Mouse (Mus musculus) hindbrain, embryonic 16.5 days (tissue): ENCODE results near the gene Il1rl2. TPM values are rescaled to one million over a fixed set of nuclear protein-coding genes. Genes with fewer than 3 reads are reported as not detected.

Experiments used
- ATAC-seq: fragments of 200-750 bp; cut with Nextera tagmentation; 2 replicates; pipeline ENCODE4 v1.8.0; 2017; ENCODE audit warnings: moderate TSS enrichment, moderate library complexity
- H3K27ac ChIP-seq: fragments of 300-500 bp; sonication (generic); 2 replicates; pipeline ENCODE4 v1.5.1; 2014; ENCODE audit warnings: low read depth, mild to moderate bottlenecking, control low read depth, low read length, moderate library complexity
- H3K27me3 ChIP-seq: fragments of 300-500 bp; sonication (generic); replicated peaks from 2 replicates; pipeline ENCODE4 v1.6.1; 2014; ENCODE audit warnings: low read length; ENCODE audit not compliant: control insufficient read depth, insufficient read depth
- H3K36me3 ChIP-seq: fragments of 300-500 bp; sonication (generic); 2 replicates; pipeline ENCODE4 v1.6.1; 2014; ENCODE audit warnings: mild to moderate bottlenecking, low read length, moderate library complexity, mixed read lengths; ENCODE audit not compliant: control insufficient read depth, insufficient read depth
- H3K4me1 ChIP-seq: fragments of 300-500 bp; sonication (generic); 2 replicates; pipeline ENCODE4 v1.6.1; 2014; ENCODE audit warnings: low read depth, low read length; ENCODE audit not compliant: control insufficient read depth, insufficient read depth
- H3K4me2 ChIP-seq: fragments of 300-500 bp; sonication (generic); 2 replicates; pipeline ENCODE4 v1.6.1; 2014; ENCODE audit warnings: mild to moderate bottlenecking, low read length, control low read depth, moderate library complexity
- H3K4me3 ChIP-seq: fragments of 300-500 bp; sonication (generic); 2 replicates; pipeline ENCODE4 v1.5.1; 2014; ENCODE audit warnings: mild to moderate bottlenecking, low read length, control low read depth, moderate library complexity
- H3K9ac ChIP-seq: fragments of 300-500 bp; sonication (generic); 2 replicates; pipeline ENCODE4 v1.6.1; 2014; ENCODE audit warnings: low read depth, mild to moderate bottlenecking, control low read depth, low read length, moderate library complexity
- H3K9me3 ChIP-seq: fragments of 300-500 bp; sonication (generic); 2 replicates; pipeline ENCODE4 v1.6.1; 2014; ENCODE audit warnings: mild to moderate bottlenecking, low read length, moderate library complexity; ENCODE audit not compliant: control insufficient read depth
- WGBS: fragments of 180-500 bp; shearing (Covaris S2); extraction: QIAGEN DNeasy Blood & Tissue Kit; methylation state at CpG from one replicate; pipeline ENCODE4 v1.1.7; 2014; 5-methylcytosine and 5-hydroxymethylcytosine counted together
- polyA plus RNA-seq: library from polyadenylated mRNA; unstranded; fragments of >200 nt; fragmentation: Nextera tagmentation; extraction: Ambion mirVana; gene quantifications from 2 replicates; pipeline ENCODE4 v1.2.1, GENCODE M21; 2015

The Il1rl2 gene
- polyA plus RNA-seq, 1 experiment from 2014 or later, result 0.79 TPM

DNA sequence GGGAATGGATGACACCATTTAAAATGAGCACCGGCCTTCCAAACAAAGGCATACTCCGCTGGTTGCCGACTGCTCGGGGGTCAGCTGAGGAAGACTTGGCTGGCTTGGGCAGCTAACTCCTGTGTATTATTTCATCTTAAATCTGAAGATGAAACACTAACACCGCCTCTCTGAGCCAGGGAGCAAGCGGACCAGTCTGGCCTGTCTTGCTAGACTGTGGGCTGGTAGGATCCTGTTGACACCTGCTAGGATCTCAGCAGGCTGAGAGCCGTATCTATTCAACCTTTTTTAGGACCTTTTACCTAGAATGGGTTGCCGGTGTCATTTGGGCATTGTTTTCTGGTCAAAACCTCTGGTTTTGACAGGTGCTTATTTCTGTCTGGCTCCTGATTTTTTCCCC, 6.8 kb upstream of the Il1rl2 start:
- Histone ChIP-seq H3K9me3 (no peaks in the 10 kb centered on the region), H3K4me1 (no peaks in the 10 kb centered on the region), H3K4me2 (no peak overlapping the region), H3K4me3 (no peak overlapping the region), H3K27me3 (no peaks in the 10 kb centered on the region), H3K9ac (no peak overlapping the region), H3K36me3 (no peaks in the 10 kb centered on the region), H3K27ac (no peak overlapping the region)
- no peak for ATAC-seq
- 90% methylated on average over 8 of the region's 8 CpGs for WGBS

DNA sequence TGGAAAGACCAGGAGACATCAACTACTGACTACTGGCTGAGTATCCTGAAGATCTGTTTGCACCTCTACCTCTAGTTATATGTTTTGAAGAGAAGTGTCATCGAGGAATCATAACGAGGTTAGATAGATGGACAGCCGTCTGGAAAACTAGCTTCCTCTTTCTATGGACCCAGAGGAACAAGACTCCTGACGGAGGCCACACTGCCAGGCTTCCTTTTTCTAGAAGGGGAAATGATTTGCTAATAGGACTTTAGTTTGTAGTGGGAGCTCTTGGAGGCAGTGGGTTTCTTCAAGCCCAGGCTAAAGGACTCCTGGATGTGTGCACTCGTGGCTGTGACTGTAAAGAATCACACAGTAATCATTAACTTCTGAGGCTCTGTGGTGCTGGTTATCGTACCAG, 2.6 kb upstream of the Il1rl2 start:
- 80% methylated on average over 6 of the region's 6 CpGs for WGBS
- H3K27me3 ChIP-seq, result peaks cover 11% of the 10 kb centered on the region

DNA sequence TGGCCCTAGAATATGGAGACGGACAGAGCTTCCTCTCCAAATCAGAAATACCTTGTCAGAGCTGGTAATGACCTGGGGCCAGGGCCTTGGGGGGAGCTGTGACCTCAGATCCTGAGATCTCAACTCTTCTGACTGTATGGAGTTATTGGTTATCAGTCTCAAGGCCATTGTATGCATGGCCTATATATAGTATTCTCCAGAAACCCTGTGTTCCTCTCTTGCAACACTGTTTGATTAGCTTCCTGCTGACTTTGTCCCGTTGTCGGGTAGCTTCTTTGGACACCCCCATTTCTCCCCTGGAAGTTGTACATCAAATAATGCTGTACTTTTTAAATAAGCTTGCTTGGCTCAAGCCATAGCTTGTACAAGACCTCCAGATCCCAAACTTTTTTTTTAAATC, 1.9 kb upstream of the Il1rl2 start:
- WGBS, result 90% methylated on average over 3 of the region's 3 CpGs
- ATAC-seq, result no peak
- H3K9ac ChIP-seq, result no peak overlapping the region
- H3K27me3 ChIP-seq, result peaks cover 13% of the 10 kb centered on the region
- H3K4me2 ChIP-seq, result no peak overlapping the region
- H3K4me3 ChIP-seq, result no peak overlapping the region
- no peaks in the 10 kb centered on the region for H3K9me3 ChIP-seq
- no peak overlapping the region for H3K27ac ChIP-seq
- H3K4me1 ChIP-seq, result peaks cover 9% of the 10 kb centered on the region; the same call in 1 of the 2 replicates
- no peaks in the 10 kb centered on the region for H3K36me3 ChIP-seq

More for the DNA sequence above, 2.6 kb upstream of the Il1rl2 start:
- H3K4me3 ChIP-seq, result no peak overlapping the region
- no peaks in the 10 kb centered on the region for H3K9me3 ChIP-seq
- H3K36me3 ChIP-seq, result no peaks in the 10 kb centered on the region
- H3K9ac ChIP-seq, result no peak overlapping the region
- no peak overlapping the region for H3K4me2 ChIP-seq
- ATAC-seq, result no peak
- H3K27ac ChIP-seq, result no peak overlapping the region
- H3K4me1 ChIP-seq, result peaks cover 9% of the 10 kb centered on the region; the same call in 1 of the 2 replicates

DNA sequence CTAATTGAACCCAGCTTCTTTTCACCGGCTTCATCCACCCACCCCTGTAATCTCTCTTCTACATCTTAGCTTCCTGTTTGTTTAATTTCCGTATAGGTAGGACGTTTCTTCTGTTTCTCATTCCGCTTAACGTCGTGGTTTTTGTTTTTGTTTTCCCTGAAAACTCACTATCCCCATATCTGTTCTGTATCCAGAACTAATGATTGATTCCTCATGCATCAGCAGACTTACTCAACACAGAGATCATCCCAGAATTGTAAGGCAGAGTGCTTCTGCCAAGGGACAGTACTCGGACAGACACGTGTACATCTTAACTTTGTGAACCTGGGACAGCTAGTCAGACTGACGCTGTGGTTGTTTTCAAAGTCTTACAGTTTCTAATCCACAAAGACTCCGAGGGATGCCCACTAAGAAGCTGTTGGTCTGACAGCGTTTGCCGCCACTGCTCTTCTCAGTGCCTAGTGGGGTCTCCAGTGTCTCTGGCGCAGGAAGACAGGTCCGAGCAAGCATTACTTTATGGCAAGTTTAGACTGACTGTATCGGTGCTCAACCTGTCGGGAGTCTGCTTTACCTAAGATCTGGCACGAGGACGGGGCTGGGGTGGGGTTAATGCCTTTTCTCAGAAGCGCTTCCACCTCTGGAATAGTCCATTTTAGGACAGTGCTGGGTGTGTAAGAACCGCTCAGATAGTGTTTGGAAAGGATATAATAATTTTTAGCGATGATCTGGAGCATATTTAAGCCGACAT, 719 bp downstream of the Il1rl2 start:
- no peak overlapping the region for H3K27ac ChIP-seq
- peak overlapping the region; percentile 50; the same call in 1 of the 2 replicates for H3K9ac ChIP-seq
- ATAC-seq, result no peak
- peak overlapping the region; percentile 44 for H3K4me3 ChIP-seq
- peaks cover 9% of the 10 kb centered on the region; the same call in 1 of the 2 replicates for H3K4me1 ChIP-seq
- H3K27me3 ChIP-seq, result peaks cover 13% of the 10 kb centered on the region
- peak overlapping the region; percentile 90 for H3K4me2 ChIP-seq
- no peaks in the 10 kb centered on the region for H3K9me3 ChIP-seq
- 11% methylated on average over 22 of the region's 22 CpGs for WGBS
- H3K36me3 ChIP-seq, result no peaks in the 10 kb centered on the region

DNA sequence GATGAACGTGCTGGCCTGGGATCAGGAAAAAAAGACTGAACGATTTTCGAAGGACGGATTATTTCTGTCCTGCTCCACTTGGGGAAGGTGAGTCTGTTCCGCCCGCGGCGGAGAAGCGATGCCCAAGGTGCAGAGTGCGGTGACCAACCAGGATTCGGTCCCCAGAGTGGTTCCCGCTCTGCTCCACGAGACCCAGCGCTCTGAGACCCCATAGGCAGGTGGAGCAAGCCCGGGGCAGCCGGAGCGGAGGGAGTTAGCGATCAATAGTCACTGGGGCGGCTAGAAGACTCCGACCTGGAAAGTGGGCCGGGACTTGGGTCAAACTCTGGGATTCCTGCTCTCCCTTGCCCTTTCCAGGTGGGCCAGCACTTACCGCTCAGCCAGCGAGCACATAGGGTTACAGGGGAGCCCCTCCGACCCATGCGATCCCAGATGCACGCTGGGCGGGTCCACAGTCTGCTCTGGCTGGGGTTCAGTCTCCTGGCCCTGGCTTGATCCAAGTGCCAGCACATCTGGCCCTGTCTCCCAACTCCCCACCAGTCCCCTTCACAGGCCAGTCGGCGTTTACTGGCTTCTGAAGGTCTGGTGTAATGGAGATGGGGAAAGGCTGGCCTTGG, 1.4 kb downstream of the Il1rl2 start:
- H3K4me2 ChIP-seq, result peak overlapping the region; percentile 90
- ATAC-seq, result no peak
- 2% methylated on average over 27 of the region's 29 CpGs for WGBS

GRCm38 (mm10) chr1:40327604-40328003, 3.2 kb downstream of the Il1rl2 start:
- Histone ChIP-seq H3K9me3 (no peaks in the 10 kb centered on the region), H3K27me3 (peaks cover 13% of the 10 kb centered on the region), H3K36me3 (no peaks in the 10 kb centered on the region), H3K4me1 (peaks cover 9% of the 10 kb centered on the region; the same call in 1 of the 2 replicates), H3K27ac (no peak overlapping the region), H3K4me3 (no peak overlapping the region), H3K9ac (no peak overlapping the region), H3K4me2 (no peak overlapping the region)
- 88% methylated on average over 3 of the region's 3 CpGs for WGBS
- ATAC-seq, result no peak

More for the DNA sequence above, 1.4 kb downstream of the Il1rl2 start:
- H3K9ac ChIP-seq, result peak overlapping the region; percentile 50
- no peaks in the 10 kb centered on the region for H3K36me3 ChIP-seq
- H3K4me1 ChIP-seq, result peaks cover 9% of the 10 kb centered on the region; the same call in 1 of the 2 replicates
- H3K27me3 ChIP-seq, result peaks cover 13% of the 10 kb centered on the region
- H3K4me3 ChIP-seq, result peak overlapping the region; percentile 44
- no peak overlapping the region for H3K27ac ChIP-seq
- no peaks in the 10 kb centered on the region for H3K9me3 ChIP-seq

DNA sequence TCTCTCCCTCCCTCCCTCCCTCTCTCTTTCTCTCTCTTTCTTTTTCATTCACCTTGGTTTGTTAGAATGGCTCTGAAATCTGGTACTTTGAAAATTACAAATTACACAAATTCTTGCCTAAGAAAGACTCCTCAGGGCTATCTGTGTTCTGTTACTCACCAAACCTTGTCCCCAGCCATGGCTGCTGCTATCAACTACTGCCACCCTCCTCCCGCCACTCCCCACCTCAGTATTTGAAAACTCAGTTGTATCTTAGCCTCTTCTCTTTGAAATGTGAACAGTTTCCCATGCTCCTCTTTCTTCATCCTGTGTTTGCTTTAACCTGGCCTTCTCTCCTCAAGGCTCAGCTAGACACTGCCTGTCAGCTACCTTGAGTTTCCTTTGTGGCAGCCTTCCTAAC, 5.1 kb downstream of the Il1rl2 start:
- no peak overlapping the region for H3K4me2 ChIP-seq
- no peak overlapping the region for H3K4me3 ChIP-seq
- H3K9me3 ChIP-seq, result no peaks in the 10 kb centered on the region
- 77% methylated on average over 1 of the region's 1 CpGs for WGBS
- ATAC-seq, result no peak
- H3K27me3 ChIP-seq, result peaks cover 11% of the 10 kb centered on the region
- H3K36me3 ChIP-seq, result no peaks in the 10 kb centered on the region
- H3K27ac ChIP-seq, result no peak overlapping the region
- no peak overlapping the region for H3K9ac ChIP-seq
- peaks cover 9% of the 10 kb centered on the region; the same call in 1 of the 2 replicates for H3K4me1 ChIP-seq

DNA sequence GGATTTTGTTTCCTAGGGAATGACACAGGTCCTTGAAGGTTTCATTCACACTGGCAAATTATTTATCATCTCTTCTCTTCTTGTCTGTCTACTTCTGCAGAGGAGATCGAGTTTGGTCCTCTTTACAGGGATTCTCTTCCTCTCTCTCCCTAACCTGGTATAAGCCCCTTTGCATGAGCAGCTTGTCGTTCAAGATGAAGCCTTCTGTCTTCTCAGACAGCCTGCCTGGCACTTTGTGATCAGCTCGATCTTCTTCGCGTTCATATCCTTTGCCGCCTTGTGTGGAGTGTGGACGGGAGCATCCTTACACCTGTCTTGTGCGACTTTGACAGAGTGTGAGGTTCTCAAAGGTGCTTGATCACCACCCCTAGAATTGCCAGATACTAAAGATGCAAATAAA, 5.8 kb downstream of the Il1rl2 start:
- ATAC-seq, result no peak
- H3K9ac ChIP-seq, result no peak overlapping the region
- no peak overlapping the region for H3K27ac ChIP-seq
- H3K4me3 ChIP-seq, result no peak overlapping the region
- no peaks in the 10 kb centered on the region for H3K9me3 ChIP-seq
- peaks cover 8% of the 10 kb centered on the region; the same call in 1 of the 2 replicates for H3K4me1 ChIP-seq
- no peaks in the 10 kb centered on the region for H3K36me3 ChIP-seq
- peaks cover 11% of the 10 kb centered on the region for H3K27me3 ChIP-seq
- WGBS, result 88% methylated on average over 8 of the region's 8 CpGs
- no peak overlapping the region for H3K4me2 ChIP-seq

- Histone ChIP-seq H3K4me1 (no peaks in the 10 kb centered on the region), H3K27me3 (no peaks in the 10 kb centered on the region), H3K4me2 (no peak overlapping the region), H3K4me3 (no peak overlapping the region), H3K27ac (no peak overlapping the region), H3K9ac (no peak overlapping the region), H3K36me3 (no peaks in the 10 kb centered on the region), H3K9me3 (no peaks in the 10 kb centered on the region)
- no peak for ATAC-seq
- WGBS, result 92% methylated on average over 1 of the region's 1 CpGs
Observed at GRCm38 (mm10) chr1:40339346-40339745, 14.9 kb downstream of the Il1rl2 start.
